Mouse (Mus musculus) megakaryocyte-erythroid progenitor cell, adult 5-6 weeks (primary cell): ENCODE measurements around the gene Pon2. TPM values are rescaled to one million over a fixed set of nuclear protein-coding genes. Genes with fewer than 3 reads are reported as not detected.
"Not testable (repeated sequence)": the region's sequence is repeated elsewhere in the genome, so short reads cannot be mapped to it uniquely, and the experiment has no call there.

Experiments used
- ATAC-seq: replicated peaks from 2 replicates; pipeline ENCODE4 v1.8.0; 2016; ENCODE audit warnings: mild to moderate bottlenecking, inconsistent platforms; ENCODE audit not compliant: severe bottlenecking, poor library complexity, low FRiP score, low TSS enrichment
- total RNA-seq, 2 experiments: library from RNA; stranded (forward) in 1 of 2; stranded (reverse) in 1 of 2; fragments of 200-1000, 215-1000 nt in 1 of 2; fragments of >200 nt in 1 of 2; fragmentation: Nextera tagmentation in 1 of 2; gene quantifications; 2 replicates each; pipeline ENCODE4 v1.2.3; 2014 to 2017

Pon2 gene
- total RNA-seq, 2 experiments from 2014 or later: 38.7 to 72.9 TPM

DNA sequence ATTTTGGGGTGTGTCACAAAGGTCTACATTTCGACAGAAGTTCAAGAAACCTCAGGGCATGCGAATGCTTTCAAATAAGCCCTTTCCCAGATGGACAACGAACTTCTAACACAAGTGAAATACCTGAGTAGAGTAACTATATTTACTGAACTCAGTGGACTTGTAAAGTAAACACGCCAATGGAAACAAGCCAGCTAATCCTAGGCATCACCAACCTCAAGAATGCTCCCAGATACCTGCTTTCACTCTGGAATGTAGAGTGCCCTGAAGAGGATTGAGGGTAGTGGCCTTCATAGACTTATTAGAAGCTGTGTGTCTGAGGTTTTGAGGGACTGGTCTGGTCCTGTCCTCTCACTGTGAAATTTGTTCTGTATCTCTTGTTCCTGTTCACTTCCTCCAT lies 60.7 kb downstream of the Pon2 start:
- no peak for ATAC-seq

DNA sequence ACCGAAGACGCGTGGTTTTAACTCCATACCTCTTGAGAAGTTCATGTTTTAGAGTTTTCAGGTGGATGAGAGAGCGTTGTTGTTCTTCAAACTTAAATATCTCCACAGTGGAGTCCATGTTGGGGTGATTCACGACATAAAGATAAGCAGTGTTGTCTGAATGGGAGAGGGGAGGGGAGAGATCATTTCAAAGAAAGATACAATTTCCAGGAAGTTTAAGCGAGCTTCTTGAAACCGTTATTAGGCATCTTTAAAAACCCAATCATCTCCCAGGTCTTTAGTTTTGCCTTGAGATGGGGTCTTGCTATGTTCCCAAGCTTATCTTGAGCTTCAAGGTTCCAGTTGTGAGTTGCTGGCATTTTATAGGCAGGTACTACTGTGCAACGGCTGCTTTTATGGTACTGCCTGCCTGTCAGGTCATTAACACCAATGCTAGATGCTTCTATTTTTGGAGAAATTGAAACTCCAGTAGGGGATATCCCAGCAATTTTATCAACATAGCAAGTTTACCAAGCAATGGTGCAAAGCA lies 61.3 kb downstream of the Pon2 start:
- no peak for ATAC-seq

DNA sequence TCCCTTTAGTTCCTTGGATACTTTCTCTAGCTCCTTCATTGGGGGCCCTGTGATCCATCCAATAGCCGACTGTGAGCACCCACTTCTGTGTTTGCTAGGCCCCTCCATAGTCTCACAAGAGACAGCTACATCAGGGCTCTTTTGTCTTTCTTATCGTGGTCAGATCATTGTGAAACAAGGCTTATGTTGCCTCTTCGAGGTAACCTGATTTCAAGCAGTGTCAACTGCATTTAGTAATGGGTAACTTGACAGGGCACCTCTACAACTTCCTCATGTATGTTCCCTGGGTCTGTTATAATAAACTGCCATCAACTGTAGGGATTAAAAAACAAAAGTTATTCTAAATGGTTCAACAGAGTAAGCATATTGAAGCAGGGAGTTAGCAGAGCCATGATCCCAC lies 63.7 kb downstream of the Pon2 start:
- no peak for ATAC-seq

DNA sequence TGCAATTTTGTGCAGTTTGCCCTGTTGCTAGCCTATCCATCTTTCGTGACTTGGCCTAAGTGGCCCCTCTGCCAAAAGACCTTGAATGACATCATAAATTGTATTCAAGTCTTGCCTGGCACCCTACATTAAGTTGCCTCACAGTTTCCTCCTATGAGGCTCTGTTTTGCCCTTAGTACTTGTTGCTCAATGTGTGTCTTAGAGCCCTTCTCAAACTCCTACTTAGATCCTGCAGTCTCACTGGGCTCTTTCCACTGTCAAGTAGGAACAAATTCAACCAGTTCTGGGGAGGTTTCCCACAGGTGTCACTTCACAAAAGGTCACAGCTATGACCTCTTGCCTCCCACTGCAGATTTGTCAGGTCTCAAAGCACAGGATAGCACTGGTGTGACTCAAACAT lies 64.4 kb downstream of the Pon2 start:
- no peak for ATAC-seq

DNA sequence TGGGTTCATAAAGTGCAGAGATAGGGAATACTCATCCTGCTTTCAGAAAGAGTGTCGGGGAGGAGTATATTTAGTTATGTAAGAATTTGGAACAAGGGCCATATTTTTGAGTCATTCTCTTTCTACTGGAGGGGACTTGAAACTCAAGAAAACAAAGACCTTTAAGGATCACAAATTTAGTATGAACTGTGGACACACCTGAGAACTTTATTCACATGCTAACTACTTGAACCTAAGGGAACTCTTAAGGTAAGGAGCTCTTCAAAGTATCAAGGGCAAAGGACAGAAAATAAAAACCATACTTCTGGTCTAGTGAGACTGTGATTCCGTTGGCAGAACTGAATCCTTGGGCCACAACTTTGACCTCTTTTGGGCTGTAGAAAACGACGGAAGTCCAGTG lies 66.2 kb downstream of the Pon2 start:
- ATAC-seq: no peak

DNA sequence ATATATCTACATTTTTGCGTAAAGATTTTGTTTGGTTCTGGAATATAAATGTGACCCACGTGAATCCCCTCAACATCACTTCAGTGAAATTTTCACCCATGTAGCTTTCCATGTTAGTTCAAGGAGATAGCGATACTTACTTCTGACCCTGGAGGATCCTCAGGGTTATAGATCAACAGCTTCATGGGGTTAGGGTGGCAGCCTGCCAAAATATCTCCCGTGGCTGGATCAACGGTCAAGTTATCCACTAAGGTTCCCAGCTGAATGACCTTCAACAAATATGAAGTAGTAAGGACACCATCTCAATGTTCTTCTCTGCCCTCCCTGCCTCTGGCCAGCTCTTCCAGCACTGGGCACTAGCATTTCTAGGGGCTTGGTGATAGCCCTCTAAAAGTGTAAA lies 68.0 kb downstream of the Pon2 start:
- no peak for ATAC-seq

DNA sequence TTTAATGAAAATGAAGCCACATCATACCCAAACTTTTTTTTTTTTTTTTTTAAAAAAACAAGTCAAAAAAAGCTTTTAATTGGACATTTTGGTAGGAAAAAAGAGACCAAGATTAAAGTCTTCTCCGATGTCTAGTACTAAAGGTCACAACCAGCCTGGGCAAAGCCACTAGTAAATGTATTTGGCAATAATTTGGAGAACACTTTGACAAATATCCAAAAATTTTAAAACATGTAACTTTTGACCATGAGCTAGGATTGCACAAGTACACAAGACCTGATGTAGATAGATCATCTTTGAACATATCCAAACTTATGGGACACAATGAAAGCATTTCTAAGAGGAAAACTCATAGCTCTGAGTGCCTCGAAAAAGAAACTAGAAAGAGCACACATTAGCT lies 74.7 kb downstream of the Pon2 start:
- not testable (repeated sequence) for ATAC-seq

DNA sequence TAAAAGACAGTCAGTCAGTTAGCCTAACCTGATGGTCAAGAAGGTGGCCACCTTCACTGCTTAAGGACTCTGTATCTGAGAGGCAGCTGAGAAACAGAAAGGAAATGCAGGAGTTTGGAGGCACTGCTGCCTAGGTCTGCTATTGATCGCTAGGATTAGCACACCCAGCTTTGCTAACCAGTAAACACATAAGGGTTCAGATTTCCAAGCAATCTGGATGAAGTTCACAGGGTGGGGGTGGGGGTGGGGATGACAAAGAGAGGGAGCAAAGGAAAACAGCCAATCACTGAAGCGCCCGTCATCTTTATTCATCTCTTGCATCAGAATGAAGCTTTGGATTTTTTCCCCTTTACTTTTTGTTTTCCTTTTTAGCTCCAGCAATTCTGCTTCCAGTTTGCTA lies 76.2 kb downstream of the Pon2 start:
- no peak for ATAC-seq

DNA sequence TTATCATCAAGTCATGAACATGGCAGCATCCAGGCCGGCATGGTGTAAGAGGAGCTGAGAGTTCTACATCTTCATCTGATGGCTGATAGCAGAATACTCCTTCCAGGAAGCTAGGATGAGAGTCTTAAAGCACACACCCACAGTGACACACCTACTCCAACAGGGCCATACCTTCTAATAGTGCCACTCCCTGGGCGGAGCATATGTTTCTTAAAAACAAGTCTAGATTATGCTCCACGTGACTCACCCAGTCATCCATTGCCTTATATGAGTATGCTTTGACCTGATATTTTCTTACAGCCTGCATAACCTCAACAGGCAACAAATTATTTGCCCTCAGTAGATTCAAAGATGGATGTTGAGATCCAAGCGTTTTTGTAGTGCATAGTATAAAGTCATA lies 80.1 kb downstream of the Pon2 start:
- ATAC-seq: no peak

Other genes with a start within 250 kb of the Pon2 start
- not detected in 2 replicates for gene Pon1, start 104.5 kb downstream of the Pon2 start, total RNA-seq (2014; fragmentation: Nextera tagmentation)
- gene Pon1, start 104.5 kb downstream of the Pon2 start, total RNA-seq (2017): not detected in 2 replicates
- gene Pon3, start 42.2 kb downstream of the Pon2 start, total RNA-seq (2014; fragmentation: Nextera tagmentation): 8.6 and 12.8 TPM in 2 replicates
- 15.5 and 21.1 TPM in 2 replicates for gene Pon3, start 42.2 kb downstream of the Pon2 start, total RNA-seq (2017)
- gene Asb4, start 84.9 kb upstream of the Pon2 start, total RNA-seq (2014; fragmentation: Nextera tagmentation): not detected in 2 replicates
- not detected in 2 replicates for gene Asb4, start 84.9 kb upstream of the Pon2 start, total RNA-seq (2017)
- gene Pdk4, start 197.9 kb upstream of the Pon2 start, total RNA-seq (2014; fragmentation: Nextera tagmentation): not detected in 2 replicates
- not detected in 2 replicates for gene Pdk4, start 197.9 kb upstream of the Pon2 start, total RNA-seq (2017)